Mouse (Mus musculus) brain, adult 10 weeks (tissue): ENCODE measurements around the gene Col4a2. TPM values are rescaled to one million over a fixed set of nuclear protein-coding genes. Genes with fewer than 3 reads are reported as not detected.

Source experiments
- polyA plus RNA-seq: library from polyadenylated mRNA; stranded (reverse); fragments of 350-450 nt; fragmentation: Illumina TruSeq; extraction: RNeasy Lipid Tissue Mini Kit (QIAGEN cat#74804); gene quantifications from one replicate; pipeline ENCODE4 v1.2.3, GENCODE M21; 2015; ENCODE audit warnings: low read depth, low replicate concordance

Col4a2 gene
- polyA plus RNA-seq = 21.6 TPM

DNA sequence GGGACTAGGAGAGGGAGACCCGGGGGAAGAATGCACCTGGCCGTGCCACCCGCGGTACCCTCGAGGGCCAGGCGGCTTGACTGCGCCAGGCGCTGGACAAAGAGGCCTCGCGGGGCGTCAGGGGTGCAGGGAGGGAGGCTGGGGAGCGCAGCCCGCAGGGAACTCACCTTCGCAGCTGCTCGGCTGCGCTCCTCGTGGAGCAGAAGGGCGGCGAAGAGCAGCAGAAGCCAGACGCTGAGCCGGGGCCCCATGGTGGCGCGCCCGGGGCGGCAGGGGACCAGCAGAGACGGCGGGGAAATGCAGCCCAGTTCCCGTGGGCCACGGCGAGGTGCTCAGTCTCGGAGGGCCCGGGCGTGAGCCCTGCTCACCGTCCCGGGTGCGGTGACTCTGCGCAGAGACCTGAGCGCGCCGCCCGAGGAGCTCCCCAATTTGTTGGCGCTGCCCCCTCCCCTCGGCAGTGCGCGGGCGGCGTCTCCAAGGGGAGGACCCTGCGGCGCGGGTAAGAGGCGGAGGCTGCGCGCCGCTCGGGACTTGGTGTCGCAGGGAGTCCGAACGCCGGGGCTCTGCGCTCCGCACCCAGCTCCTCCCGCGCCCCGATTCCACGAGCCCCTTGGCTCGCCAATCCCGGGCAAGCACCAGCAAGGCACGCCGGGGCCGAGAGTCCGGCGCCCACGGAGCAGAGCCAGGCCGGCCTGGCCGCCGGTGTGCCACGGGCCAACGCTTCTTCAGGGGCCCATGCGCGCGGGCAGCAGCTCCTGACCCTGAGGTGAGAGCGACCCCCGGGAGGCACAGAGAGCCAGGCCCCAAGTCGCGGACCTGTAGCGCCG, at the start of gene Col4a2, which contains the start of gene Col4a1:
Gene Col4a2, plus strand, starts transcription at position 457 of the 827 bp plus-strand sequence.
Gene Col4a1, minus strand, starts transcription at position 478 of the 827 bp plus-strand sequence.

DNA sequence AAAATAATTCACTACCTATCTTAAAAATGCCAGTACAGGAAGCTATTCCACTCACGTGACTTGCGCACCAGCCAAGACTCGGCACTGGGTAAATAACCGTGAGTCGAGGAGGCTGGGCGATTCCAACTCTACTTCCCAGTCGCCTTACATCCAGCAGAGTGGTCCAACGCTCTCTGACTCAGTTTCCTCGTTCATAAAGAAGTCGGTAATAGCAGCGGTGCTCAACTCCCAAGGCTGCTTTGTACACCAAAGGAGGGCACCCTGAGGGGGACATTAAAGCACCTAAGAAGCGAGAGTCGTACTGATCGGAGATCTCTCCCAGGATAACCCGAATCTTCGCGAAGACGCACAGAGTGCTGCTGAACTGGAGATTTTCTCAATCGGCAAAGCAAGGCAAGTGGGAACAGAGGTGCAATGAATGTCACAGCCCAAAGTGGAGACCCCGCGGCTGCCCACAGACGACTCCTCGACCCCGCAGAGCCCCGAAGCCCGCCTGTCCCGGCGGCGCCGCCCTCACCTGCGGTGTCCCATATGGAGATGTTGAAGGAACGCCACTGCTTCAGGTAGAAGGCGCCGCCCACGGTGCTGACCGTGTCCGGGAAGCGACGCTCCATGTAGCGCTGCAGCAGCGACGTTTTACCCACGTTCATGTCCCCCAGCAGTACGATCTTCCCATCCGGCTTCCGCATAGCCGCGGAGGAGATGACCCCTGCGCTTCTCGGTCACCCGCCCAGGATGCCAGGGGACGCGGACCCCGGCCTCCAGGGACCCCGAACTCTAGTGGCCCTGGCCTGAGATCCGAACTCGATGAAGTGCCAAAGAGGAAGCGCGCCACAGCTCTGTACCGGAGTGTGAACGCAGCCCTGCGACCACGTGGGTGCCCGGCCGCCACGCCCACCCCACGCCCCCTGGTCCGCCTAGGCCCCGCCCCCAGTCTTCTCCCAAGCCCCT, 165.5 kb downstream of the Col4a2 start, which contains the start of gene Rab20:
Gene Rab20, minus strand, starts transcription at position 900 of the 951 bp plus-strand sequence.

GRCm38 (mm10) chr8:11497017-11497990, 184.7 kb downstream of the Col4a2 start, which contains the start of gene Naxd:
Gene Naxd (plus strand): TSS chr8:11497506.

Other genes with a start within 250 kb of the Col4a2 start
- 17.9 TPM for gene Col4a1, start within 50 bp of the Col4a2 start, polyA plus RNA-seq
- 1.1 TPM for gene Rab20, start 165.9 kb downstream of the Col4a2 start, polyA plus RNA-seq
- gene Naxd, start 184.7 kb downstream of the Col4a2 start, polyA plus RNA-seq = 87.0 TPM
- 16.5 TPM for gene Cars2, start 238.0 kb downstream of the Col4a2 start, polyA plus RNA-seq
- 46.7 TPM for gene Ing1, start 242.8 kb downstream of the Col4a2 start, polyA plus RNA-seq